Mouse (Mus musculus): ENCODE measurements around the gene Klhl25.
"Not testable (repeated sequence)": the region's sequence is repeated elsewhere in the genome, so short reads cannot be mapped to it uniquely, and the experiment has no call there.

Klhl25 gene

GRCm38 (mm10) chr7:75848115-75848775, at the start of gene Klhl25:
TSS of gene Klhl25 (plus strand) at chr7:75848310.
- DNase-seq (ENCODE audit: low spot score in 2 of 2): peak; percentile 97 to 98

- no peak for DNase-seq (ENCODE audit: low spot score in 2 of 2)
These were observed 47.6 kb upstream of the Klhl25 start for GRCm38 (mm10) chr7:75800530-75800929.

GRCm38 (mm10) chr7:75801022-75801421, 47.1 kb upstream of the Klhl25 start:
- DNase-seq (ENCODE audit: low spot score in 2 of 2): no peak

- DNase-seq (ENCODE audit: low spot score in 2 of 2): no peak
These were observed 46.3 kb upstream of the Klhl25 start for GRCm38 (mm10) chr7:75801621-75802358.

GRCm38 (mm10) chr7:75802887-75803286, 45.2 kb upstream of the Klhl25 start:
- DNase-seq (ENCODE audit: low spot score in 2 of 2): no peak

- no peak for DNase-seq (ENCODE audit: low spot score in 2 of 2)
These were observed 41.9 kb upstream of the Klhl25 start for GRCm38 (mm10) chr7:75806161-75806560.

- no peak for DNase-seq (ENCODE audit: low spot score in 2 of 2)
These were observed 41.4 kb upstream of the Klhl25 start for GRCm38 (mm10) chr7:75806711-75807110.

- peak in 1 of 2 experiments; percentile 24 for DNase-seq (ENCODE audit: low spot score in 2 of 2)
These were observed 40.4 kb upstream of the Klhl25 start for GRCm38 (mm10) chr7:75807460-75808304.

GRCm38 (mm10) chr7:75820687-75821086, 27.4 kb upstream of the Klhl25 start:
- DNase-seq (ENCODE audit: low spot score in 2 of 2): no peak

- DNase-seq (ENCODE audit: low spot score in 2 of 2): no peak
These were observed 25.9 kb upstream of the Klhl25 start for GRCm38 (mm10) chr7:75822087-75822668.

GRCm38 (mm10) chr7:75823071-75823470, 25.0 kb upstream of the Klhl25 start:
- DNase-seq (ENCODE audit: low spot score in 2 of 2): no peak

GRCm38 (mm10) chr7:75826360-75827103, 21.6 kb upstream of the Klhl25 start:
- DNase-seq (ENCODE audit: low spot score in 2 of 2): no peak

- no peak for DNase-seq (ENCODE audit: low spot score in 2 of 2)
These were observed 20.8 kb upstream of the Klhl25 start for GRCm38 (mm10) chr7:75827357-75827756.

- peak; percentile 69 to 74 for DNase-seq (ENCODE audit: low spot score in 2 of 2)
These were observed 20.3 kb upstream of the Klhl25 start for GRCm38 (mm10) chr7:75827850-75828249.

GRCm38 (mm10) chr7:75828536-75828935, 19.6 kb upstream of the Klhl25 start:
- no peak for DNase-seq (ENCODE audit: low spot score in 2 of 2)

GRCm38 (mm10) chr7:75830251-75831060, 17.7 kb upstream of the Klhl25 start:
- no peak for DNase-seq (ENCODE audit: low spot score in 2 of 2)

- DNase-seq (ENCODE audit: low spot score in 2 of 2): not testable (repeated sequence)
These were observed 14.2 kb upstream of the Klhl25 start for GRCm38 (mm10) chr7:75833960-75834359.

- not testable (repeated sequence) for DNase-seq (ENCODE audit: low spot score in 2 of 2)
These were observed 13.0 kb upstream of the Klhl25 start for GRCm38 (mm10) chr7:75834932-75835631.

- no peak for DNase-seq (ENCODE audit: low spot score in 2 of 2)
These were observed 8.0 kb upstream of the Klhl25 start for GRCm38 (mm10) chr7:75840071-75840470.

- DNase-seq (ENCODE audit: low spot score in 2 of 2): no peak
These were observed 5.8 kb upstream of the Klhl25 start for GRCm38 (mm10) chr7:75842306-75842705.
